Comparison of ENCODE assay signal across 9 mouse cellular contexts in the genomic region with DNA sequence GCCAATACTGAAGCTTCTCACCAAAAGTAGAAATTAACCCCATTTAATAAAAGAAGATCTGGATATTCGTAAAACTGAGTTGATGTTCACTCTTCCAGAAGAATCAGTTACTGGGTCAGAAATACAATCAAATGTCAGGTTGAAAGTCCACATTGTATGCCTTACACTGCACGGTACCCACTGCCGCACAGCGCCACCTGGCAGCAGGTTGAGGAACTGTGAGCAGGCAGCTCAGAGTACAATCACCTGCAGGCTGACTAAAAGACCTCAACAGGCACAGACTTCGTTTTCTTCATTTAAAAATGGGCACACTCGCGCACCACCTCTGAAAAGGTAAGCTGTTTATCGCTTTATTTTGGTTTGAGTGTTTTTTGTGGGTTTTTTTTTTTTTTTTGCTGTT.
DNase-seq lines count a peak whose midpoint lies in the region; ATAC-seq and TF ChIP-seq lines count a peak whose summit lies in the region.
"Had no signal": no experiment of that assay in that cellular context is flagged by ENCODE, and none has a peak within 500 bp of the region (broad histone marks: within the 10 kb centered on the region; RNA-seq: fewer than 3 reads in every experiment).

No protein-coding gene starts in this region.

- peak; percentile 81; the same call in 1 of the 2 replicates for ATAC-seq in hindbrain, embryonic 11.5 days (ENCODE audit: low FRiP score)

- H3K36me3 ChIP-seq in ES-E14 (ENCODE audit: control insufficient read depth, insufficient read depth, low read length, poor library complexity, severe bottlenecking): no peaks in the 10 kb centered on the region
- no peaks in the 10 kb centered on the region for H3K36me3 ChIP-seq in embryonic facial prominence, embryonic 10.5 days (replicated peaks)
- no peaks in the 10 kb centered on the region for H3K36me3 ChIP-seq in hindbrain, embryonic 11.5 days (ENCODE audit: control insufficient read depth, insufficient read depth, low read length)
- H3K36me3 ChIP-seq: limb, embryonic 12.5 days had no signal

- H3K4me3 ChIP-seq in ES-E14 (ENCODE audit: insufficient read depth in 1 of 2, low read depth in 1 of 2, low read length in 2 of 2, poor library complexity in 1 of 2, severe bottlenecking in 1 of 2): no peak overlapping the region
- H3K4me3 ChIP-seq in embryonic facial prominence, embryonic 10.5 days: no peak overlapping the region
- H3K4me3 ChIP-seq in hindbrain, embryonic 11.5 days (ENCODE audit: low read depth, low read length): no peak overlapping the region
- H3K4me3 ChIP-seq: limb, embryonic 12.5 days had no signal

- H3K9ac ChIP-seq in ES-E14 (ENCODE audit: insufficient read depth, low read depth, low read length, poor library complexity, severe bottlenecking): no peak overlapping the region
- no peak overlapping the region for H3K9ac ChIP-seq in hindbrain, embryonic 11.5 days (ENCODE audit: low read depth, low read length)
- H3K9ac ChIP-seq: limb, embryonic 12.5 days had no signal

- in situ Hi-C loops in ES-E14 (cut with MboI; ENCODE audit: low sequenced_read_pairs in 2 of 2, unreplicated experiment in 2 of 2): no loop called here

- H3K27me3 ChIP-seq in embryonic facial prominence, embryonic 10.5 days (replicated peaks; ENCODE audit: low read depth, poor library complexity, severe bottlenecking): no peaks in the 10 kb centered on the region
- H3K27me3 ChIP-seq in hindbrain, embryonic 11.5 days (ENCODE audit: control insufficient read depth, insufficient read depth, low read length): no peaks in the 10 kb centered on the region
- H3K27me3 ChIP-seq: limb, embryonic 12.5 days had no signal

- peak; percentile 27 for DNase-seq in ES-E14 (ENCODE audit: low read depth, low spot score)
- peak; percentile 72 for DNase-seq in adrenal gland, postnatal 14 days
- DNase-seq in embryonic facial prominence, embryonic 10.5 days (ENCODE audit: low spot score): peak; percentile 68
- peak; percentile 79 for DNase-seq in hindbrain, embryonic 11.5 days (ENCODE audit: low spot score)
- DNase-seq in layer of hippocampus, adult 9-10 months (ENCODE audit: low spot score): peak; percentile 42
- DNase-seq in lung, postnatal 4 days: peak; percentile 24
- peak; percentile 59 to 63 for DNase-seq in right cerebral cortex, postnatal 36 days (ENCODE audit: low spot score in 2 of 2)
- no peak for DNase-seq in yolk sac, embryonic 10.5 days (ENCODE audit: low spot score)

- H3K9me3 ChIP-seq in ES-E14 (ENCODE audit: control insufficient read depth, insufficient read depth, low read depth, low read length): no peaks in the 10 kb centered on the region
- no peaks in the 10 kb centered on the region for H3K9me3 ChIP-seq in embryonic facial prominence, embryonic 10.5 days
- no peaks in the 10 kb centered on the region for H3K9me3 ChIP-seq in hindbrain, embryonic 11.5 days (ENCODE audit: control insufficient read depth, low read length)
- H3K9me3 ChIP-seq: limb, embryonic 12.5 days had no signal

- 20% methylated on average over 8 of the region's 8 CpGs for WGBS in embryonic facial prominence, embryonic 10.5 days
- WGBS in hindbrain, embryonic 11.5 days: 15% methylated on average over 8 of the region's 8 CpGs

- H3K4me2 ChIP-seq in hindbrain, embryonic 11.5 days (replicated peaks; ENCODE audit: low read depth, low read length): no peak overlapping the region
- H3K4me2 ChIP-seq: limb, embryonic 12.5 days had no signal

- H3K4me1 ChIP-seq in ES-E14 (ENCODE audit: control insufficient read depth in 2 of 2, insufficient read depth in 2 of 2, low read length in 2 of 2, poor library complexity in 1 of 2): no peaks in the 10 kb centered on the region
- H3K4me1 ChIP-seq in embryonic facial prominence, embryonic 10.5 days: no peaks in the 10 kb centered on the region
- no peaks in the 10 kb centered on the region for H3K4me1 ChIP-seq in hindbrain, embryonic 11.5 days (replicated peaks; ENCODE audit: control insufficient read depth, insufficient read depth, low read length)
- H3K4me1 ChIP-seq: limb, embryonic 12.5 days had no signal

- H3K27ac ChIP-seq in ES-E14 (ENCODE audit: insufficient read depth, low read depth, low read length, poor library complexity, severe bottlenecking): no peak overlapping the region
- H3K27ac ChIP-seq in embryonic facial prominence, embryonic 10.5 days (replicated peaks): no peak overlapping the region
- H3K27ac ChIP-seq in hindbrain, embryonic 11.5 days (ENCODE audit: low read depth, low read length): no peak overlapping the region
- H3K27ac ChIP-seq: limb, embryonic 12.5 days had no signal

TF ChIP-seq in ES-E14, 5 proteins besides CTCF, POLR2A, EP300 and RAD21:
- 0 out of 2 replicates have a peak, but pooled peaks have one; percentile 8 for TF ChIP-seq ZNF384 (IDR thresholded peaks at IDR 0.05; ENCODE audit: low read depth, low read length)
- no peak for TF ChIP-seq HCFC1 (IDR thresholded peaks at IDR 0.05; ENCODE audit: borderline replicate concordance, insufficient read depth, low read length)
- peak; percentile 83 for TF ChIP-seq ZC3H11A (IDR thresholded peaks at IDR 0.05; ENCODE audit: borderline replicate concordance, low read depth, low read length)
